Mouse (Mus musculus): Measurements from ENCODE around the gene Gm21973. TPM values are rescaled to one million over a fixed set of nuclear protein-coding genes. Genes with fewer than 3 reads are reported as not detected.

The Gm21973 gene
- polyA plus RNA-seq, 1 experiment from 2014 or later, result not detected

- H3K9me3 ChIP-seq, result no peaks in the 10 kb centered on the region
- no peak overlapping the region for H3K9ac ChIP-seq (replicated peaks)
- H3K27me3 ChIP-seq, result no peaks in the 10 kb centered on the region
- H3K27ac ChIP-seq (replicated peaks), result no peak overlapping the region
- WGBS, result 94% methylated on average over 1 of the region's 1 CpGs
- ATAC-seq (ENCODE audit: low FRiP score, low read depth), result no peak
- no peak overlapping the region for H3K4me3 ChIP-seq
- no peak overlapping the region for H3K4me2 ChIP-seq (replicated peaks)
- no peaks in the 10 kb centered on the region for H3K36me3 ChIP-seq
- no peaks in the 10 kb centered on the region for H3K4me1 ChIP-seq
Measured at GRCm38 (mm10) chr15:10332566-10332965, 7.4 kb downstream of the Gm21973 start.

DNA sequence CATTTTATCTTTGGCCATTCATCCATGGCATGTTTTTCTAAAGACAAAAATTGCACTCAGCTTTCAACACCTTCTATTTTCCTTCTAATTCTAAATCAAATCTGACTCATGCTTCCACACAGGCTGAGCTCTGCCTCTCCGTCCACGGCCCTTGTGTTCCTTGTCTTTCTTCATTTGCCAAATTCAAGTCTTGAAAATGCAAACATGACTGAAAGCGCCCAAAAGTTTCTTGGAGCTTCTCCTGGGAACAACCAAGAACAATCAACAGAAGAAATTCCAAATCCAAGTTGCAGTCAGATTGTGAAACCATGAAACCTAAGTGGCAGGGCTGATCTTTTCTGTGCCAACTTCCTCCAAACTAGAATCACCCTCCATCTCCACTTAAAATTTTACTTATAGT is 13.4 kb downstream of the Gm21973 start:
- H3K4me1 ChIP-seq, result no peaks in the 10 kb centered on the region
- H3K36me3 ChIP-seq, result no peaks in the 10 kb centered on the region
- no peak overlapping the region for H3K9ac ChIP-seq (replicated peaks)
- H3K4me2 ChIP-seq (replicated peaks), result no peak overlapping the region
- H3K27ac ChIP-seq (replicated peaks), result no peak overlapping the region
- no peaks in the 10 kb centered on the region for H3K9me3 ChIP-seq
- WGBS, result 83% methylated on average over 3 of the region's 3 CpGs
- no peak for ATAC-seq (ENCODE audit: low FRiP score, low read depth)
- H3K27me3 ChIP-seq, result no peaks in the 10 kb centered on the region
- H3K4me3 ChIP-seq, result no peak overlapping the region

GRCm38 (mm10) chr15:10347044-10347443 is 21.9 kb downstream of the Gm21973 start:
- WGBS, result 91% methylated on average over 6 of the region's 6 CpGs
- Histone ChIP-seq H3K9ac (replicated peaks) (no peak overlapping the region), H3K4me3 (no peak overlapping the region), H3K4me2 (replicated peaks) (no peak overlapping the region), H3K27me3 (no peaks in the 10 kb centered on the region), H3K9me3 (no peaks in the 10 kb centered on the region), H3K36me3 (no peaks in the 10 kb centered on the region), H3K4me1 (no peaks in the 10 kb centered on the region), H3K27ac (replicated peaks) (no peak overlapping the region)
- ATAC-seq (ENCODE audit: low FRiP score, low read depth), result no peak

- H3K27ac ChIP-seq (replicated peaks), result no peak within 1 kb of the TSS
- no peak within 1 kb of the TSS for H3K4me2 ChIP-seq (replicated peaks)
- WGBS, result 86% methylated on average over 9 of the region's 9 CpGs
- H3K4me3 ChIP-seq, result no peak within 1 kb of the TSS
- H3K9ac ChIP-seq (replicated peaks), result no peak within 1 kb of the TSS
- no peak for ATAC-seq (ENCODE audit: low FRiP score, low read depth)
- H3K36me3 ChIP-seq, result no peaks in the 10 kb centered on the region
- H3K9me3 ChIP-seq, result no peaks in the 10 kb centered on the region
- no peaks in the 10 kb centered on the region for H3K27me3 ChIP-seq
- no peaks in the 10 kb centered on the region for H3K4me1 ChIP-seq
Measured at GRCm38 (mm10) chr15:10358039-10358948, 33.1 kb downstream of the Gm21973 start, which contains the start of gene Agxt2. Gene Agxt2 (plus strand): TSS chr15:10358532.

DNA sequence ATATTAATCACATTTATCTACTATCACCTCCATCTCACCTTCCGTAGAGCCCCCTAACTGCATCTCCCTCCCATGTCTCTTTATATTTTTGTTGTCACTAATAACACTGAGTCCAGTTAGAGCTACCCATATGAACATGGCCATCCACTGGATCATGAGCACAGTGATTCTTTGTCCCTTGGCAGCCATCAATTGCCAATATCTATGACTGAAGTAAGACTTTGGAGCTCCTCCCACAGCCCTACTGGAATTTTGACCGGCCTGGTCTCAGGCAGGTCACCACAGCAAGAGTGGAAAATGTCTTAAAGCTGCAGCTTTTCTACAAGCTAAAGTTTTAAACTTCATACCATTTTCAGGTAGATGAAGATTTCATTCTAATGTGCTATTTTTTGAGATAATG is 41.2 kb downstream of the Gm21973 start:
- Histone ChIP-seq H3K36me3 (no peaks in the 10 kb centered on the region), H3K27me3 (no peaks in the 10 kb centered on the region), H3K9ac (replicated peaks) (no peak overlapping the region), H3K4me2 (replicated peaks) (no peak overlapping the region), H3K27ac (replicated peaks) (no peak overlapping the region), H3K9me3 (no peaks in the 10 kb centered on the region), H3K4me3 (no peak overlapping the region), H3K4me1 (no peaks in the 10 kb centered on the region)
- WGBS, result 94% methylated on average over 2 of the region's 2 CpGs
- no peak for ATAC-seq (ENCODE audit: low FRiP score, low read depth)

GRCm38 (mm10) chr15:10375404-10375803 is 50.2 kb downstream of the Gm21973 start:
- WGBS, result 81% methylated on average over 3 of the region's 3 CpGs
- H3K4me2 ChIP-seq (replicated peaks), result no peak overlapping the region
- no peak overlapping the region for H3K4me3 ChIP-seq
- H3K27me3 ChIP-seq, result no peaks in the 10 kb centered on the region
- no peak overlapping the region for H3K9ac ChIP-seq (replicated peaks)
- no peaks in the 10 kb centered on the region for H3K4me1 ChIP-seq
- no peak for ATAC-seq (ENCODE audit: low FRiP score, low read depth)
- H3K36me3 ChIP-seq, result no peaks in the 10 kb centered on the region
- no peak overlapping the region for H3K27ac ChIP-seq (replicated peaks)
- H3K9me3 ChIP-seq, result no peaks in the 10 kb centered on the region

DNA sequence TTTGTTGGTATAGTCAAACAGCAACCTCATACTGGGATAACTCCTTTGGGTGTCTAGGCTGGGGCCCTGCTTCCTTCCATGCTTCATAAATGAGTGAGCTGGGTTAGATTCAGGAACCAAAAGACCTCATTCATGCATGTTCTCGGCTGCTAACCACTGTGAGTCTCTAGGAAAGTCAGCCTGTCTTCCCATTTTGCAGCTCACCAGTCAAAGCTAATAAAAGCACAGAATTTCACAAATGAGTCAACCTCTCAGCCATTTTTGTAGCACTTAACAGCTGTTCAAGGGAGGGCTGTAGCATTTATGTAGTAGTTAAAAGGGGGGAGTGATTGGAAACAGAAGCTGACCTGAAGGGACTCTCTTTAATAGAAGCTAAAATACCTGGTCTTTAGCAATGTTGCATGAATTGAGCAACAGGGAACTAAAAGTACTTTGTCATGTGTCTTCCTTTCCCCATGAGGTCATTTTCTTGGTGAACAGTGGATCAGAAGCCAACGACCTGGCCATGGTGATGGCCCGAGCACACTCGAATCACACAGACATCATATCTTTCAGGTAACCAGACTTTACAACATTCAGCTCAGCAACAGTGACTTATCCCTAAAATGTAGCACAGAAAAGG is 53.3 kb downstream of the Gm21973 start:
- Histone ChIP-seq H3K27ac (replicated peaks) (no peak overlapping the region), H3K4me2 (replicated peaks) (no peak overlapping the region), H3K9ac (replicated peaks) (no peak overlapping the region), H3K4me1 (no peaks in the 10 kb centered on the region), H3K27me3 (no peaks in the 10 kb centered on the region), H3K36me3 (no peaks in the 10 kb centered on the region), H3K4me3 (no peak overlapping the region), H3K9me3 (no peaks in the 10 kb centered on the region)
- 84% methylated on average over 4 of the region's 4 CpGs for WGBS
- ATAC-seq (ENCODE audit: low FRiP score, low read depth), result no peak

DNA sequence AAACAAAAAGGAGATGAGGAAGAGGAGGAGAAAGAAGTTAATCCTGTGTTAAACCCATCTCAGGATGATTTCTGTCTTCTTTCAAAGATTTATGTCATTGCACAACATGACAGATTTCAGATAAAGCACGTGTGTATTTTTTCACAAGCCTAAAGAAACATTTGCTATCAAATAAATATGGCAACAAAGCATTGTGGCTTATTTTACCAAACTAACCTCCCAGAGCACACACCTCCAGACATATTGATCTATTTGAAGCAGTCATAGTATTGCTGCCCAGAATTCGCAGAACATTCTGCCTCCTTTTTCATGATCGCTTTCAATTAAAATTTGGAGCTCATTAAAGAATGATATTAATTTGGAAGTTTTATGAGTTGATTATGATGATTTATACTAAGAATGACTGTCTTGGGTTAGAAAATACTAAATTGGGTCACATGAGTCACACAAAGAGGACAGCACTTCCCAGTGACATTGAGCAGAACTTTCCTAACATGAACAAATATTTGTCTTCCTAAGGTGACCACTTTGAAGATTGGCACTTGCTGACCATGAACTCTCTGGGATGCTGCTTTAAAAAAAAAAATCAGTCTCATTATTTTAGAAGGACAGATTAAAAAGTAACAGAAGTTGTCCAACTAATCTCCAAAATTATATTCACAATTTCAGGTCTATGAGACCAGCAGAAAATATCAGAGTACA is 54.7 kb downstream of the Gm21973 start:
- H3K9me3 ChIP-seq, result no peaks in the 10 kb centered on the region
- no peaks in the 10 kb centered on the region for H3K27me3 ChIP-seq
- H3K9ac ChIP-seq (replicated peaks), result no peak overlapping the region
- no peak overlapping the region for H3K4me3 ChIP-seq
- H3K27ac ChIP-seq (replicated peaks), result no peak overlapping the region
- ATAC-seq (ENCODE audit: low FRiP score, low read depth), result no peak
- WGBS, result 92% methylated on average over 3 of the region's 3 CpGs
- H3K36me3 ChIP-seq, result no peaks in the 10 kb centered on the region
- H3K4me2 ChIP-seq (replicated peaks), result no peak overlapping the region
- H3K4me1 ChIP-seq, result no peaks in the 10 kb centered on the region

DNA sequence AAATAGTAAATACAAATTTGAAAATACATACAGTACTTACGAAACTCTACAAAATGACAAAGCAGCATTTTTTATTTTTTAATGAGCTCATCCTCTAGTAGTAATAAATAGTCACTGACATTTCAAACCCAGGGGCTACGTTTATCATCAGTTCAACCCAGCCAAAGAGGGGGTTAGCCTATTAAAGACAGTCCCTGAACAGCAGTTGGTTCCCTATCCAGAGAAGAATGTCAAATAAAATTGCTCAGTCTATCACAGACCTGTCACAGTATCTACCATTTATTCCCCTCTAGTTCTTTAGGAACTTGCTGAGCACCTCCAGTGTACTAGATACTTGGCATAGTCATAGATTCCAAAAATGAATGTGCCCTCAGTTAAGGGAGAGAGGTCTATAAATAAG is 62.1 kb downstream of the Gm21973 start:
- H3K27me3 ChIP-seq, result no peaks in the 10 kb centered on the region
- no peak overlapping the region for H3K4me2 ChIP-seq (replicated peaks)
- H3K9me3 ChIP-seq, result no peaks in the 10 kb centered on the region
- ATAC-seq (ENCODE audit: low FRiP score, low read depth), result no peak
- no peaks in the 10 kb centered on the region for H3K36me3 ChIP-seq
- 73% methylated on average over 2 of the region's 2 CpGs for WGBS
- no peak overlapping the region for H3K4me3 ChIP-seq
- H3K9ac ChIP-seq (replicated peaks), result no peak overlapping the region
- H3K4me1 ChIP-seq, result no peaks in the 10 kb centered on the region
- H3K27ac ChIP-seq (replicated peaks), result no peak overlapping the region

- no peak for ATAC-seq (ENCODE audit: low FRiP score, low read depth)
Measured at GRCm38 (mm10) chr15:10399795-10400194, 74.6 kb downstream of the Gm21973 start.

GRCm38 (mm10) chr15:10400415-10400814 is 75.2 kb downstream of the Gm21973 start:
- 55% methylated on average over 3 of the region's 3 CpGs for WGBS
- Histone ChIP-seq H3K27ac (replicated peaks) (no peak overlapping the region), H3K4me2 (replicated peaks) (no peak overlapping the region), H3K36me3 (no peaks in the 10 kb centered on the region), H3K9me3 (no peaks in the 10 kb centered on the region), H3K27me3 (no peaks in the 10 kb centered on the region), H3K4me3 (no peak overlapping the region), H3K4me1 (no peaks in the 10 kb centered on the region), H3K9ac (replicated peaks) (no peak overlapping the region)
- ATAC-seq (ENCODE audit: low FRiP score, low read depth), result no peak

More at GRCm38 (mm10) chr15:10399795-10400194, 74.6 kb downstream of the Gm21973 start:
- Histone ChIP-seq H3K27me3 (no peaks in the 10 kb centered on the region), H3K4me2 (replicated peaks) (no peak overlapping the region), H3K9me3 (no peaks in the 10 kb centered on the region), H3K4me1 (no peaks in the 10 kb centered on the region), H3K27ac (replicated peaks) (no peak overlapping the region), H3K36me3 (no peaks in the 10 kb centered on the region), H3K9ac (replicated peaks) (no peak overlapping the region), H3K4me3 (no peak overlapping the region)
- 81% methylated on average over 2 of the region's 2 CpGs for WGBS

DNA sequence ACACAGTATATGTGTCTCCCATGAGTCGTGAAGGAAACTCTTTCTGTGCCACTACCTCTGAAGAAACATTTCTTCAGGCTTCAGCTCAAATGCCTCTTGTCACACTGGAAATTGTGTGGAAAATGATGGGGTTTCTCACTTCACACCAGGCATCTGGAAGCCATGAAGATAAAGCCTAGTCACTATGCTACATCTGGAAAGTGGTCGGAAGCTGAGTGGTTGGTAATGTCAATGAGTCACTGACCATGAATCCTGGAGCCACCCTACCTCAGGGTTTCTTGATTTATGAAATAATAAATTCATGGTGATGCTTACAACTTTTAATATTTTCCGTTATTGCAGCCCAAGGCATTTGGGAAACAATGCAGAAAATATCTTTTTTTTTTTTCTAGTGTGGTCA is 84.7 kb downstream of the Gm21973 start:
- 87% methylated on average over 3 of the region's 3 CpGs for WGBS
- Histone ChIP-seq H3K4me2 (replicated peaks) (no peak overlapping the region), H3K27ac (replicated peaks) (no peak overlapping the region), H3K9ac (replicated peaks) (no peak overlapping the region), H3K36me3 (no peaks in the 10 kb centered on the region), H3K4me3 (no peak overlapping the region), H3K9me3 (no peaks in the 10 kb centered on the region), H3K4me1 (no peaks in the 10 kb centered on the region), H3K27me3 (no peaks in the 10 kb centered on the region)
- no peak for ATAC-seq (ENCODE audit: low FRiP score, low read depth)

Data from midbrain, embryonic 12.5 days (tissue).